Mouse (Mus musculus) liver, adult 2 months (tissue): Measurements from ENCODE around the gene Aire.
"Not testable (repeated sequence)": the region's sequence is repeated elsewhere in the genome, so short reads cannot be mapped to it uniquely, and the experiment has no call there.

Experiments
- CTCF ChIP-seq: fragments of 200-500 bp; IDR thresholded peaks from 2 replicates; pipeline ENCODE4 v1.5.1; 2011; ENCODE audit warnings: low read depth, low read length, control low read depth
- POLR2A ChIP-seq: fragments of 200-500 bp; IDR thresholded peaks from 2 replicates; pipeline ENCODE4 v1.6.1; 2011; ENCODE audit warnings: low read length, control low read depth; ENCODE audit not compliant: insufficient read depth; ENCODE audit errors: extremely low read depth

GRCm38 (mm10) chr10:78025453-78025852, 18.0 kb downstream of the Aire start:
- not testable (repeated sequence) for TF ChIP-seq CTCF, POLR2A
